Mouse (Mus musculus): ENCODE measurements around the gene Arx. TPM values are rescaled to one million over a fixed set of nuclear protein-coding genes. Genes with fewer than 3 reads are reported as not detected.
A peak's percentile ranks its signal among the peaks of the same experiment; 100 is the strongest.

Arx gene
- polyA plus RNA-seq, 1 experiment from 2014 or later: 2.9 TPM

GRCm38 (mm10) chrX:93295819-93296218, 9.6 kb downstream of the Arx start:
- Histone ChIP-seq H3K27me3 (peaks cover 71% of the 10 kb centered on the region), H3K4me2 (no peak overlapping the region), H3K4me3 (no peak overlapping the region), H3K9ac (no peak overlapping the region), H3K9me3 (no peaks in the 10 kb centered on the region), H3K36me3 (no peaks in the 10 kb centered on the region), H3K4me1 (replicated peaks) (0 out of 2 replicates have a peak, but pooled peaks cover 5% of the 10 kb centered on the region), H3K27ac (replicated peaks) (no peak overlapping the region)
- WGBS: 14% methylated on average over 5 of the region's 5 CpGs
- ATAC-seq (ENCODE audit: low FRiP score, low read depth): no peak

DNA sequence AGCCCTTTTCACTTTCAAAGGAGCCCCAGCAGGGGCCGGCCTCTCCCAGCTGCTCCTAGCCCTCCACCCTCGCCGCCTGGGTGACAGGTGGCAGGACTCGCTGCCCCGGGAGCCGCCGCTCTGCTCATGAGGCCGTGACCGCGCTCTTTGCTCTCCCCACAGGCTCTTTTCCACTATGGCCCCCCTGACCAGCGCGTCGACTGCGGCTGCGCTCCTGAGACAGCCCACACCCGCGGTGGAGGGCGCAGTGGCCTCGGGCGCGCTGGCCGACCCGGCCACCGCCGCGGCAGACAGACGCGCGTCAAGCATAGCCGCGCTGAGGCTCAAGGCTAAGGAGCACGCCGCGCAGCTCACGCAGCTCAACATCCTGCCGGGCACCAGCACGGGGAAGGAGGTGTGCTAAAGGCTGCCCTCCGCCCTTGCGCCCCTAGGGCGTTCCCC, 10.8 kb downstream of the Arx start:
- 0 out of 2 replicates have a peak, but pooled peaks cover 5% of the 10 kb centered on the region for H3K4me1 ChIP-seq (replicated peaks)
- H3K27me3 ChIP-seq: peaks cover 77% of the 10 kb centered on the region
- H3K4me2 ChIP-seq: peak overlapping the region; percentile 43
- H3K9me3 ChIP-seq: no peaks in the 10 kb centered on the region
- no peak overlapping the region for H3K27ac ChIP-seq (replicated peaks)
- WGBS: 13% methylated on average over 40 of the region's 40 CpGs
- peak; percentile 49; the same call in 1 of the 2 replicates for ATAC-seq (ENCODE audit: low FRiP score, low read depth)
- no peak overlapping the region for H3K9ac ChIP-seq
- 0 out of 2 replicates have a peak overlapping the region, but pooled peaks have one; percentile 13 for H3K4me3 ChIP-seq
- H3K36me3 ChIP-seq: no peaks in the 10 kb centered on the region

DNA sequence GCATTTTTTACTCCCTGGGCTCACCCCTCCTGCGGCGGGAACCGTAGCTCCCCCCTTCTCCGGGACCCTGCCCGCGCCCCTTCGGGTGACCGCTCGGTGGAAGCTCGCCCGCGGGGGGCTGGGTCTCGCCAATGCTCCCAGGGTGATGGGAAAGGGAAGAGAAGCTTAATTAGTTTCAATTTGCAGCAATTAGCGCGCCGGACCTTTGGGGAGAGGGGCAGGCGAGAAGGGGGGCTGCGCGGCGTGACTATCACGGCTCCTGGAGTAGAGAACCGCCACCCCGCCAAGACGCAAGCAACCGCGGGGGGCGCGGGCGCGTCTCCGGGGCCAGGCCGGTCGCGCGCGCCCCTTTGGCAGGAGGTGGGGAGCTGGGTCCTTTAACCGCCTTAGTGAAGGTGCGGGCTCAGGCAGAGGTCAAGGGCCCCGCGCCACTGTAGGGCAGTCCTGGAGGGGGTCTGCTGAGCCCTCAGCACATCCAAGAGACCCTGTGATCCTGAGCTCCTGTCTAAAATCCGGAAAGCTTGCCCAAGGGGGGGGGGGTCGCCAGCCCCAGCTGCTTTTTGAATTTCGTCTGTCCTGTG, 12.9 kb downstream of the Arx start:
- H3K4me1 ChIP-seq (replicated peaks): 0 out of 2 replicates have a peak, but pooled peaks cover 5% of the 10 kb centered on the region
- ATAC-seq (ENCODE audit: low FRiP score, low read depth): no peak
- 13% methylated on average over 43 of the region's 43 CpGs for WGBS
- peaks cover 75% of the 10 kb centered on the region for H3K27me3 ChIP-seq
- H3K9me3 ChIP-seq: no peaks in the 10 kb centered on the region
- peak overlapping the region; percentile 40 for H3K4me2 ChIP-seq
- peak overlapping the region; percentile 11; the same call in 1 of the 2 replicates for H3K4me3 ChIP-seq
- H3K27ac ChIP-seq (replicated peaks): no peak overlapping the region
- no peaks in the 10 kb centered on the region for H3K36me3 ChIP-seq
- no peak overlapping the region for H3K9ac ChIP-seq

GRCm38 (mm10) chrX:93299771-93300170, 13.5 kb downstream of the Arx start:
- Histone ChIP-seq H3K4me1 (replicated peaks) (0 out of 2 replicates have a peak, but pooled peaks cover 5% of the 10 kb centered on the region), H3K36me3 (no peaks in the 10 kb centered on the region), H3K9me3 (no peaks in the 10 kb centered on the region), H3K27me3 (peaks cover 72% of the 10 kb centered on the region), H3K4me3 (no peak overlapping the region), H3K4me2 (no peak overlapping the region), H3K27ac (replicated peaks) (no peak overlapping the region), H3K9ac (no peak overlapping the region)
- 22% methylated on average over 6 of the region's 6 CpGs for WGBS
- no peak for ATAC-seq (ENCODE audit: low FRiP score, low read depth)

GRCm38 (mm10) chrX:93300183-93300815, 14.1 kb downstream of the Arx start:
- Histone ChIP-seq H3K27me3 (peaks cover 69% of the 10 kb centered on the region), H3K9ac (no peak overlapping the region), H3K4me2 (no peak overlapping the region), H3K4me1 (replicated peaks) (0 out of 2 replicates have a peak, but pooled peaks cover 5% of the 10 kb centered on the region), H3K36me3 (no peaks in the 10 kb centered on the region), H3K9me3 (no peaks in the 10 kb centered on the region), H3K27ac (replicated peaks) (no peak overlapping the region), H3K4me3 (no peak overlapping the region)
- ATAC-seq (ENCODE audit: low FRiP score, low read depth): no peak
- 21% methylated on average over 10 of the region's 10 CpGs for WGBS

DNA sequence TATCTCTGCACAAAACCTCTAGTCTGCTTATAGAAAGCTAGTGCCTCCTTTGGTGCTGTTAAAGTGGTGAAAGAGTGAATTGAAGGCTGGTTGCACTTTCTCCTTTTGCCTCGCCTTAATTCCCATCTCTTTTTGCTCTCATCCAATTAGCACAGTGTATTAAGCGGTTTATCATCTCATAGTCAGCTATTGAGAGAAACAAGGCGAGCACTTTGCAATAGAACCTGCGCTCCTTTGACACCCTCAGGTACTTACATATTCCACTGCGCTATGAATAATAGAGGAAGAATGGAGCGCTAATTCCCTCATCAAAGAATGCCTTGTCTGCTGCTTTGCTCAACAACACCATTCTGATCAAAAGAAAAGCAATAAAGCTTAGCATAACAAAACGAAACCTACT, 15.6 kb downstream of the Arx start:
- 16% methylated on average over 7 of the region's 7 CpGs for WGBS
- ATAC-seq (ENCODE audit: low FRiP score, low read depth): no peak
- H3K27me3 ChIP-seq: peaks cover 65% of the 10 kb centered on the region

DNA sequence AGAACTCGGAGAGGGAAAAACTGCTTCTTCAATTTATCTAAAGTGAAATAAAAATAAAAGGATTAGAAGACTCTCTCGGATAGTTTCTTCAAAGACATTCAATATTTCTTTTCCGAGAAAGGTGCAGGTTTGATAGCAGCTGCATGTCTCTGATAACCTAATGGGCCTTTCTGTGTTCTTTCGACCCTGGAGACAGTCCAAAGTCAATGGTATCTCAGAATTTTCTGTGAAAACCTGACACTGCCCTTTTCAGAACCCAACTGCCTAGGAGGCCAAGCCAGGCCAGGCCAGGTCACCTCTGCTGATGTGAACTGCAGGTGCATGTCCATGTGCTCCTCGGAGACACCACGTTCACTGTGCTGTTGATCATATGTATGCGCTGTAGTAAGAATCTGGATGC, 19.5 kb downstream of the Arx start:
- Histone ChIP-seq H3K9ac (no peak overlapping the region), H3K9me3 (no peaks in the 10 kb centered on the region), H3K27me3 (peaks cover 38% of the 10 kb centered on the region), H3K4me1 (replicated peaks) (no peaks in the 10 kb centered on the region), H3K4me3 (no peak overlapping the region), H3K36me3 (no peaks in the 10 kb centered on the region), H3K4me2 (no peak overlapping the region), H3K27ac (replicated peaks) (no peak overlapping the region)
- WGBS: 90% methylated on average over 7 of the region's 7 CpGs
- no peak for ATAC-seq (ENCODE audit: low FRiP score, low read depth)

More for the DNA sequence above, 15.6 kb downstream of the Arx start:
- no peak overlapping the region for H3K4me2 ChIP-seq
- no peaks in the 10 kb centered on the region for H3K36me3 ChIP-seq
- no peaks in the 10 kb centered on the region for H3K9me3 ChIP-seq
- 0 out of 2 replicates have a peak, but pooled peaks cover 5% of the 10 kb centered on the region for H3K4me1 ChIP-seq (replicated peaks)
- H3K9ac ChIP-seq: no peak overlapping the region
- H3K27ac ChIP-seq (replicated peaks): no peak overlapping the region
- H3K4me3 ChIP-seq: no peak overlapping the region

DNA sequence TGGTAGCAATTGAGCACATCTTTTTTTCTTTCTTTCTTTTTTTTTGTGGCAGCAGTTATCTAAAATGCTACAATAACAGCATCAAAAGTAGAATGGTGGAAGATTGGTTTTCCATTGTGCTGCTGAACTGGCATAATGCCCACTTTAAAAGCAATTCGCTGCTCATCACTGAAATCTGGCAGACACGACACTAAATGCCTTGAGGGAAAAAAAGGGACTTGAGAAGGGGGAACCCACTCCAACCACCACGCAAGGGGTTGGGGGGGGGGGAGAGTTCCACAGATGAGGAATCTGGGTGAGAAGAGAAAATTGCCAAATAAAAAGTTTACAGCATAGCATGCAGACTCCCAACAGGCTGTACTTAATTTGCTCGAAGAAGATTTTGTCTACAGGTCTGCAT, 31.3 kb downstream of the Arx start:
- H3K4me3 ChIP-seq: no peak overlapping the region
- no peaks in the 10 kb centered on the region for H3K36me3 ChIP-seq
- no peak overlapping the region for H3K9ac ChIP-seq
- H3K4me1 ChIP-seq (replicated peaks): no peaks in the 10 kb centered on the region
- no peaks in the 10 kb centered on the region for H3K27me3 ChIP-seq
- 47% methylated on average over 4 of the region's 4 CpGs for WGBS
- no peak for ATAC-seq (ENCODE audit: low FRiP score, low read depth)
- no peak overlapping the region for H3K4me2 ChIP-seq
- no peak overlapping the region for H3K27ac ChIP-seq (replicated peaks)
- no peaks in the 10 kb centered on the region for H3K9me3 ChIP-seq

- WGBS: 90% methylated on average over 2 of the region's 2 CpGs
- Histone ChIP-seq H3K36me3 (no peaks in the 10 kb centered on the region), H3K27me3 (no peaks in the 10 kb centered on the region), H3K4me1 (replicated peaks) (no peaks in the 10 kb centered on the region), H3K27ac (replicated peaks) (no peak overlapping the region), H3K4me3 (no peak overlapping the region), H3K4me2 (no peak overlapping the region), H3K9ac (no peak overlapping the region), H3K9me3 (no peaks in the 10 kb centered on the region)
- ATAC-seq (ENCODE audit: low FRiP score, low read depth): no peak
Measured at GRCm38 (mm10) chrX:93319979-93320378, 33.7 kb downstream of the Arx start.

DNA sequence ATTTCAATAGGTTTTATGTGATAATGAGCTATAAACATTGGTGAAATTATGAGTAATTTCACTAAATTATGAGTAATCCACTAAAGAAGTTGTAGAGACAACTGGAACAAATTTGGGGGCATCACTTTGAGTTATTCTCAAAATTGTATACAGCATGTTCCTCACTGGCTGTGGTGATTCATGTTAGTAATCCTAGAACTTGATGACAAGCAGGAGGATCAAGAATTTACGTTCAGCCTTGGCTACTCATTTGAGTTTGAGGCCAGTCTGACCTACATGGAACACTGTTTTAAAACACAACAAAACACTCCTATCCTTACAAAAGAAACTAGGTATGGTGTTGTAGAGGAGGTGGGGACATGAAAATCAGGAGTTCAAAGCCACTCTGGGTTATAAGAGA, 35.1 kb downstream of the Arx start:
- no peaks in the 10 kb centered on the region for H3K9me3 ChIP-seq
- H3K4me3 ChIP-seq: no peak overlapping the region
- no peaks in the 10 kb centered on the region for H3K4me1 ChIP-seq (replicated peaks)
- no peak overlapping the region for H3K27ac ChIP-seq (replicated peaks)
- no peak for ATAC-seq (ENCODE audit: low FRiP score, low read depth)
- H3K4me2 ChIP-seq: no peak overlapping the region
- H3K36me3 ChIP-seq: no peaks in the 10 kb centered on the region
- WGBS: 87% methylated on average over 1 of the region's 1 CpGs
- no peak overlapping the region for H3K9ac ChIP-seq
- H3K27me3 ChIP-seq: no peaks in the 10 kb centered on the region
